Mouse (Mus musculus) spleen, postnatal 4 days (tissue): ENCODE measurements at regions not wholly inside any gene's neighbourhood (a gene's known extent, or its start where the extent isn't known, plus 50 kb on each side); places are given as distances from the start of the nearest gene placed in this dataset.

Experiments
- DNase-seq, 2 experiments: peaks; one replicate each; pipeline ENCODE4 v3.0.0; 2022; ENCODE audit warnings: low spot score in 2 of 2

- DNase-seq: no peak
Measured at GRCm38 (mm10) chr9:52379031-52379430, 210.7 kb upstream of the Zc3h12c start.

DNA sequence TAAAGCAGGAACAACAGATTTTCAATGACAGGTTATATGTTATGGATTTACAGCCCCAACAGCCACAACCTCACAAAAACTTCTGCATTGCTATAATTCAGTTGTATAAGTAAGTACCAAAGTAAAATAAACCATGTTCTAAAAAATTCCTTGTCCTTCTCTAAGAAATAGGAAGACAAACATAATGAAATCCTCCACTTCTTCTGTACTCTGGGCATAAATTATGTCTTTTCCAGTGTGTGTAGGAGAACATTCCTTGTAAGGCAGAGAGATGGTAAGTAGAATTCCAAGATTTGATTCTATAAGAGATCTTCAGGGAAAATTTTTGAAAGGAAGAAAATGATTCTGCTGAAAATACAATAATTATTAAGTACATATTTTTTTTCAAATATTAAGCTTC lies 209.4 kb upstream of the Zc3h12c start:
- no peak for DNase-seq

DNA sequence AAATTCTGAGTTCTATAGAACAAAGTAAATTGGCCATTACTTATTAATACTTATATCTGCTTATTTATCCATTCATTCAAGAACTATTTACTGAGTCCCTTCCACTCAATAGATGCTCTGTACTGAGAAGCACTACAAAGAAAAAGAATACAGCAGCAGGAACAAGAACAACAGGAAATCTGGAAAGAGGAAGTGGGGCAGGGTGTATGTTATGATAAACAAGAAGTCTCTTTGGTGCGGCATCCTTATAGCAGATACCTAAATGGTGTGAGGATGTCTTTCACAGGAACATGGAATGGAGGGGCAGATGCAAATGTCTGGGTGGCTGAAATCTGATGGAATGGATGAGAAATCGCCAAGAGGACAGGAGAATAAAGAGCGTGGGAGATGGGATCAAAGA lies 208.5 kb upstream of the Zc3h12c start:
- no peak for DNase-seq

GRCm38 (mm10) chr9:52371296-52371695 lies 202.9 kb upstream of the Zc3h12c start:
- no peak for DNase-seq

GRCm38 (mm10) chr9:52368911-52369310 lies 200.5 kb upstream of the Zc3h12c start:
- no peak for DNase-seq

DNA sequence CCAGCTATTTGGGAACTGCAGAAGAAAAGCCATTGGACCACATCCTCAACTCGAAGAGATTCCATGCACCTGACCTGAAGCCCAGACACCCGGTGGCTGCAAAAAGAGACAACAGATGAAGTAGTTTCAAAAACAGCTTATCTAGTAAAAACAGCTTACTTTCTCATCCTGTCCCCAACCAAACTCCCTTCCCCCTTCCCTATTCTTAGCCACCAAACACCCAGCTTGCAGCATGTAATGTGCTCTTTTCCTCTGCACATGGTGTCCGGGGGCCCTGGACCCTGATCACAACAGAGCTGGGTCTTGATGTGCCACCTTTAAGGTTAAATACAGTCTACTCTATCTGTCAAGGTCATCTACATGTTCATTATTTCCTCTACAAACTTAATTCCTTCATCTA lies 199.7 kb upstream of the Zc3h12c start:
- DNase-seq: no peak

DNA sequence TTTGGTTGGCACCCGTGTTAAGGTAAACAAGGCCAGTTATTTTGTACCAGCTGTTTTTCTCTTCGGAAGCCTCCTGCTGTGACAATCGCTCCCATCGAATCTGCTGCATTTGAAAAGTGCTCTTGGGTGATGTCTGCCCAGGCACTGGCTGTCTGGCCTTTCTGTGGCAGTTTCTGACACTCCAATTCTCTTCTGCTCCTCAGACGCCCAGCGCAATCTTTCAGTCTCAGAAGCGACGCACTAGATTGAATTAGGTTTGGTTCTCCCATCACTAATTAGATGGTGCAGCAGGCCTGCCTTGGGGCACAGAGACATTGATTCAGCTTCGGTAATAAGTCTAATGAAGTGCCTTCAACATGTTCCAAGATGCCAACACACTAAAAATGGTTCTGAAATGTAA lies 197.7 kb upstream of the Zc3h12c start:
- DNase-seq: no peak

- DNase-seq: no peak
Measured at GRCm38 (mm10) chr9:52361599-52361998, 193.2 kb upstream of the Zc3h12c start.

DNA sequence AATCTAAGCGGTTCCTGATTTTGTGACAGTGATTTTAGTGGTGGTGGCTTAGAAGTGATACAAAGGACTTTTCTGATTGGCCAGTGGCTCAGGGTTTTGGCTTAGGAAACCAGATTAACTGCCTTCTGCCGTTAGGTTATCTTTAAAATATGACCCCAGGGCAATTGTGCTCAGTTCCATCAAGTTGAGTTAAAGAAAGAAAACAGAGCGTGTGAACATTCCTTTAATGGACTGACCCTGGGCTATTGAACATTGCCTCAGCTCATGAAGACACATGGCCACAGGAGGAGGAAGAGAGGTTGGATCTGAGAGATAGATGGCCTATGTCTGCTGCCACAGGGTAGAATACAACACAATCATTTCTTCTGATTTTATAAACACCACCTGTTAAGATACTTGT lies 191.0 kb upstream of the Zc3h12c start:
- DNase-seq: no peak

GRCm38 (mm10) chr9:52356549-52356948 lies 188.2 kb upstream of the Zc3h12c start:
- DNase-seq: no peak

- DNase-seq: no peak
Measured at GRCm38 (mm10) chr9:52355187-52355982, 187.0 kb upstream of the Zc3h12c start.

DNA sequence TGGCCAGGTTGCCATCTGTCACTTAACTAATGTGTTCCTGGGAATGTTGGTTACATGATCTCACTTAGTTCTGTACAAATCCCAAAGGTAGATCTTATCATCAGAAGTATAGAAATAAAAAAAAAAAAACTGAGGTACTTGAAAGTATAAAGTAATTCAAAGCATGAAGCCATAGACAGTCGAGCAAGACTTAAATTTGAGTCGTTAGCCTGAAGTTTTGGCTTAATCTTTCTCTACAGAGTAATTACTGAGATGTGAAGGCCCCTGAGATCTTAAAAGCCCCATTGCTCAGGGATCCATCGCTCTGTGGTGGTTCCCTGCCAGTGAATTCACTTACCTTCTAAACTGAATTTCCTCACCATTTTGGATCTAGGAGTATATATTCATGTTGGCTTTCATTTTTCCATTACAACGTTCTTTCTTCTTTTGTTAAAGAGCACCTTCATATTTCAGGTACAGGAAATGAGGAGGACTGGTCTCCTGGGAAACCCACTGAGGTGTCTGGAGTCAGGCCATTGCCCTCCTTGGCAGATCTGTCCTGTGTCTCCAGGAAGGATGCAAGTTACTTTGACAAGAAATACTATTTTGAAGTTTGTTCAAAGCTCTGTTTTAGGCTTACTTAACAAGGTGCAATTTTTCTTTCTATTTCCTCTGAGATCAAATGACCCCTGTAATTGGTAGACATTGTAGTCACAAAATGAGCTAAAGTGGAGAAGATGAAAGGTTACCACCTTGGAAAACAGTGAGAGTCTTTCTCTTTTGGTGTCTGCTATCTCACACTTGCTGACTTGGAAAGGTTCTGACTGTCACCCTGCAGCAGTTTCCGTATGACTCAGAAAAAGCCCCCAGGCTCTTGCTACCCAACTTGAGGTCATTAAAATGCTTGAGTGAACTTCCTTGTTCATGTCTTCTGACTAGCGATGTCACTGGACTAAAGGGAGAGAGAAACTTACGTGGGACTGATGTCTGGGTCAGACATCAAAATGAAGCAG lies 180.5 kb upstream of the Zc3h12c start:
- DNase-seq: no peak

GRCm38 (mm10) chr9:52344177-52344877 lies 176.0 kb upstream of the Zc3h12c start:
- no peak for DNase-seq

DNA sequence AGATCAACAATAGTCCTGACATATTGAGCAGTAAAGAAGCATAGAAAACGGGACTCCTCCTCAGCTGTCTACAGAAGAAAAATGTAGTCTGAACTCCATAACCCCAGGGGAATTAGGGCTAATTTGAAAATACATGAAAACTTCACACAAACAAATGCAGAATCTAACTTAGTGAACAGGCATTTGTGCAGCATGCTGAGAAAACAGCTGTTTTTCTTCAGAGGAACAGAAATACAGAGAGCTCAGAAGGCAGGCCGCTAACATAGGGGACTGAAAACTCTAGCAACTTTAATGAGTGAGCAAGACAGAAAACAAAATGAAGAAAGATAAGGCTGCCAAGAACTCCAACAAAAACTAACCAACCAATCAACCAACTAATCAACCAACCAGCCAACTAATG lies 172.7 kb upstream of the Zc3h12c start:
- DNase-seq: no peak

- no peak for DNase-seq
Measured at GRCm38 (mm10) chr9:52337786-52338322, 169.5 kb upstream of the Zc3h12c start.

DNA sequence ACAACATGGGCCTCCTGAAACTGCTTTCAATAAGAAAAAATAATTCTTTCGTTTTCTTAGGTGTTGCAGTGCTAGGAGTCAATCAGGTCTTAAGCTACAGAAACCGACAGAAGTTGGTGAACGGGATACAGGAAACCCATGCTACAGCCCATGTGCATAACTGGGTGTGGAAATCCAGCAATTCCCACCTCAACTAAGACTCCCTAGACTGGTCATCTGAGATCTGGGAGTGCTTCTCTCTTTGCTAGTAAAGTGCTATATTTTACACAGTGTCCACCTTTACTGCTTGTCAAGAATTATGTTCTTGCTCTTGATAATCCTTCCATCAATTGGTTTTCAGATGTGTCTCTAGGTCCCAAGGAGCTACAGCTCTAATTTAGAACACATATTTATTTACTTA lies 166.4 kb upstream of the Zc3h12c start:
- DNase-seq: no peak

GRCm38 (mm10) chr9:52333884-52334283 lies 165.5 kb upstream of the Zc3h12c start:
- no peak for DNase-seq

- DNase-seq: no peak
Measured at GRCm38 (mm10) chr9:52331748-52332147, 163.4 kb upstream of the Zc3h12c start.

DNA sequence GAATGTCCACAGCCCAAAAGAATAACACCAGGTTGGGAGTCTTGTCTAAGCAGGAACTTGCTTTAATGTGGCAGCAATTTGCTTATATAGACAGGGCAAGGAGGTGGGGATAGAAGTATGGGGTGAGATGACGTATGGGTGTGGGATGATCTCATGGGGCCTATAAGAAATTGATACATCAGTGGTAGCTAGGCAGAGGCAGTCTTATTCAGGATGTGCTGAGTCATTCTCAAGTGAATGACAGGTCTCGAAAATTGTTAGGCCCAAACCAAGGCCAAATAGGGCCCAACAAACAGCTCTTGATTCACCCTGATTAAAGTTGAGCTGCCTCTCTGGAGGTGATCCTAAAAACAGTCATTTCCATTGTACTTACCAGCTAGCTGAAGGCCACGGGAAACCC lies 162.3 kb upstream of the Zc3h12c start:
- no peak for DNase-seq

GRCm38 (mm10) chr9:52324347-52324746 lies 156.0 kb upstream of the Zc3h12c start:
- no peak for DNase-seq

GRCm38 (mm10) chr9:52323757-52324156 lies 155.4 kb upstream of the Zc3h12c start:
- DNase-seq: no peak

DNA sequence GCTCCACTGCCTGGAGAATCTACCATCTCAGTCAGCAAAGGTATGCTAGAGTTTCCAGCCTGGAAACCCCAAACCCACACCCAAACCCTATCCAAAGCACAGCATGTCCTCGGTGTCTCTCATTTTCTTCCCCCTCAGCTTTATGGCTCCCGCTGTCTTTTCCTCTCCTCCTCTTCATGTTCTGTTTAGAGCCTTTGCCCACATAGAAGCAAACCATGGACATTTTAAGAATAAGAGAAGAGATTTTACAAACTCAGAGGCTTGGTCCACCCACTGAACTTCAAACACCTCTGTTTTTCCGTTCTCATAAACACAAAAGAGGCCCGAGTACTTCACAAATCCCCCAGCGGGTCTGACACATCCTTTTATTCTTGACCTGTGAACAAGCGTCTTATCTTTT lies 154.9 kb upstream of the Zc3h12c start:
- no peak for DNase-seq
